Mouse (Mus musculus) lung, adult 2 months (tissue): Measurements from ENCODE around the gene Cmtm1.

ENCODE experiments used
- CTCF ChIP-seq: fragments of 200-500 bp; IDR thresholded peaks from 2 replicates; pipeline ENCODE4 v1.5.1; 2011; ENCODE audit warnings: mild to moderate bottlenecking, low read length, control low read depth; ENCODE audit not compliant: insufficient read depth
- POLR2A ChIP-seq: fragments of 200-500 bp; IDR thresholded peaks from 2 replicates; pipeline ENCODE4 v1.6.1; 2011; ENCODE audit warnings: low read depth, mild to moderate bottlenecking, control low read depth, low read length, borderline replicate concordance; ENCODE audit errors: extremely low read depth

- TF ChIP-seq CTCF (no peak), POLR2A (no peak)
These were observed 63.3 kb downstream of the Cmtm1 start for GRCm38 (mm10) chr8:104246621-104247020.
